Comparison of ENCODE assay signal across 34 mouse cellular contexts in genomic region chr11:83450550-83450949, GRCm38 (mm10). TPM values are rescaled to one million over a fixed set of nuclear protein-coding genes. Genes with fewer than 3 reads are reported as not detected.
"Had no signal": no experiment of that assay in that cellular context is flagged by ENCODE, and none has a peak within 500 bp of the region (broad histone marks: within the 10 kb centered on the region; RNA-seq: fewer than 3 reads in every experiment).

No protein-coding gene starts in this region.

- H3K36me3 ChIP-seq: heart, embryonic 15.5 days; hindbrain, embryonic 13.5 days; hindbrain, embryonic 15.5 days; limb, embryonic 10.5 days; limb, embryonic 12.5 days; liver, embryonic 13.5 days; liver, embryonic 15.5 days had no signal

- H3K4me2 ChIP-seq: heart, embryonic 13.5 days; heart, embryonic 15.5 days; hindbrain, embryonic 13.5 days; hindbrain, embryonic 15.5 days; limb, embryonic 12.5 days; liver, embryonic 13.5 days; liver, embryonic 15.5 days had no signal

- ATAC-seq: hindbrain, postnatal 0 days; intestine, embryonic 16.5 days; liver, postnatal 0 days had no signal

- H3K4me3 ChIP-seq: gastrocnemius, adult 2 months; heart, embryonic 13.5 days; heart, embryonic 15.5 days; hindbrain, embryonic 13.5 days; hindbrain, embryonic 15.5 days; layer of hippocampus, adult 2 months; left cerebral cortex, adult 2 months; limb, embryonic 10.5 days; limb, embryonic 12.5 days; liver, embryonic 13.5 days; liver, embryonic 15.5 days had no signal

- H3K27ac ChIP-seq: gastrocnemius, adult 2 months; heart, embryonic 13.5 days; heart, embryonic 15.5 days; hindbrain, embryonic 13.5 days; hindbrain, embryonic 15.5 days; hindbrain, postnatal 0 days; layer of hippocampus, adult 2 months; left cerebral cortex, adult 2 months; limb, embryonic 10.5 days; limb, embryonic 12.5 days; liver, embryonic 13.5 days; liver, embryonic 15.5 days had no signal

- DNase-seq: gastrocnemius, adult 2 months; gastrocnemius, postnatal 10 days; gastrocnemius, postnatal 36 days; heart, adult 18-20 months; heart, postnatal 14 days; heart, postnatal 36 days; kidney, adult 11 months; kidney, adult 2 months; kidney, adult 9 months; kidney, postnatal 10 days; kidney, postnatal 4 days; liver; liver, embryonic 13.5 days; liver, postnatal 0 days had no signal

- H3K9ac ChIP-seq: heart, embryonic 13.5 days; heart, embryonic 15.5 days; hindbrain, embryonic 13.5 days; hindbrain, embryonic 15.5 days; limb, embryonic 12.5 days; liver, embryonic 13.5 days; liver, embryonic 15.5 days; liver, postnatal 0 days had no signal

- H3K9me3 ChIP-seq: heart, embryonic 13.5 days; heart, embryonic 15.5 days; hindbrain, embryonic 13.5 days; hindbrain, embryonic 15.5 days; limb, embryonic 10.5 days; limb, embryonic 12.5 days; liver, embryonic 13.5 days; liver, embryonic 15.5 days had no signal

RNA-seq across cellular contexts. Expression of gene 1700020L24Rik, which starts 13.1 kb away (rescaled TPM):
- total RNA-seq: gastrocnemius, adult 2 months; gastrocnemius, postnatal 36 days; heart, adult 18-20 months; heart, adult 8-10 months; heart, postnatal 14 days; heart, postnatal 36 days; layer of hippocampus, adult 2 months; layer of hippocampus, postnatal 10 days; layer of hippocampus, postnatal 25 days; left cerebral cortex, adult 2 months; left cerebral cortex, postnatal 14 days had no signal
- polyA plus RNA-seq: hindbrain, embryonic 13.5 days; kidney, embryonic 16.5 days had no signal

RNA-seq across cellular contexts. Expression of gene Gas2l2, which starts 21.3 kb away (rescaled TPM):
- total RNA-seq: gastrocnemius, adult 2 months; gastrocnemius, postnatal 10 days; gastrocnemius, postnatal 36 days; heart, adult 18-20 months; heart, adult 8-10 months; heart, postnatal 36 days; hematopoietic stem cell, adult 5-6 weeks; left cerebral cortex, adult 2 months; left cerebral cortex, postnatal 36 days had no signal
- polyA plus RNA-seq: frontal cortex, adult 2 months; heart, embryonic 13.5 days; heart, postnatal 0 days; kidney, adult 2 months; kidney, embryonic 16.5 days; limb, embryonic 10.5 days; limb, embryonic 12.5 days; liver, embryonic 13.5 days; liver, embryonic 15.5 days; liver, postnatal 0 days had no signal

RNA-seq across cellular contexts. Expression of gene Rasl10b, which starts 41.6 kb away (rescaled TPM):
- total RNA-seq: hematopoietic stem cell, adult 5-6 weeks had no signal
- polyA plus RNA-seq: liver, postnatal 0 days had no signal
